Mouse (Mus musculus) embryonic fibroblast, embryonic 13.5 days (primary cell): ENCODE data around the gene Pde12. TPM values are rescaled to one million over a fixed set of nuclear protein-coding genes. Genes with fewer than 3 reads are reported as not detected.
"Not testable (repeated sequence)": the region's sequence is repeated elsewhere in the genome, so short reads cannot be mapped to it uniquely, and the experiment has no call there.

Experiments
- H3K27ac ChIP-seq: 2 replicates; pipeline ENCODE4 v1.5.1; 2012; ENCODE audit warnings: low read length, control low read depth, inconsistent platforms; ENCODE audit not compliant: insufficient read depth
- H3K4me1 ChIP-seq: 2 replicates; pipeline ENCODE4 v1.6.1; 2011; ENCODE audit warnings: low read length; ENCODE audit not compliant: control insufficient read depth, insufficient read depth
- H3K4me3 ChIP-seq: 2 replicates; pipeline ENCODE4 v1.5.1; 2011; ENCODE audit warnings: mild to moderate bottlenecking, control low read depth, low read length; ENCODE audit not compliant: insufficient read depth
- CTCF ChIP-seq: IDR thresholded peaks from 2 replicates; pipeline ENCODE4 v1.5.1; 2011; ENCODE audit warnings: mild to moderate bottlenecking, control low read depth, low read length, moderate library complexity, borderline replicate concordance; ENCODE audit not compliant: insufficient read depth
- POLR2A ChIP-seq: IDR thresholded peaks from 2 replicates; pipeline ENCODE4 v1.6.1; 2011; ENCODE audit warnings: low read depth, mild to moderate bottlenecking, control low read depth, low read length, moderate library complexity
- polyA plus RNA-seq: library from polyadenylated mRNA; stranded (reverse); fragments of >200 nt; gene quantifications from 2 replicates; pipeline ENCODE4 v1.2.4, GENCODE M21; 2011; ENCODE audit warnings: low read depth; ENCODE audit not compliant: missing spikeins, insufficient read length

Gene Pde12
- 7.2 and 7.3 TPM in 2 replicates for polyA plus RNA-seq

DNA sequence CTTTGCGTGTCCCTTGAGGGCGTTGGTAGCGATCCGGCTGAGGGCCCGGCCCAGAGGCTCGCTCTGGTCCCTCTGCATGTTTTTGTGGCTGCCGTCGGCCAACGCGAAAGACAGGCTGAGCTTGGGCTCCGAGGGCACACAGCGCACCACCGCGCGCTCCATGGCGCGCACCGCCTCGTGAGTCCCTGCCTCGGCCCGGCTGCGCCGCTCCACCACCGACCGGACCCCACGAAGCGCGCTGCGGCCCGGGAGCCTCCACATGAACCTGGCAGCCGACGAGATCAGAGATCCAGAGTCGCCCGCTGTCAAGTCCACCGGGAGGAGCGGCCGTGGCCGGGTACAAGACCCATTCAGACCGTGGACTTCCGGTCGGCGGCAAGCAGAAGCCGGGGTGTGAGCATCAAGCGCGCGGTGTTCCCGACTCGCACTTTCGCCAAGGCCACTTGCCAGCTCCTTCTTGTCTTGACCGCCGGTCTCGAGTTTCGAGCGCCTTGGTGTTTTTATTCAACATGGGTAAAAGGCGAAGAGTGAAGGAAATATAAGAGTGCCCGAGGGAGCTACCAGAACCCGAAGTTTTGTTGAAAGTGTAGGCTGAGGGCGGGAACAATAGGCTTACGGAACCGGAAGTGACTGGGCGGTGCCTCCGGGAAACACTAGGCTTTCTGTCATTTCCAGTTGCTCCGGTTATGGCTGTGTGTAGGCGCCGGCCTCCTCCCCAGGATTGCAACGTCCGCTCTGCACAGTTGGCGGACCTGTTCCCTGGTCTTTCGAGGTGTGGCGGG is at the start of gene Pde12:
Gene Pde12, minus strand, starts transcription at position 592 of the 782 bp plus-strand sequence.
- H3K27ac ChIP-seq, result peak within 1 kb of the TSS; percentile 82
- H3K4me3 ChIP-seq, result peak within 1 kb of the TSS; percentile 85
- peak; percentile 86 for TF ChIP-seq POLR2A
- no peak for TF ChIP-seq CTCF
- no peaks in the 10 kb centered on the region; the same call in 1 of the 2 replicates for H3K4me1 ChIP-seq

DNA sequence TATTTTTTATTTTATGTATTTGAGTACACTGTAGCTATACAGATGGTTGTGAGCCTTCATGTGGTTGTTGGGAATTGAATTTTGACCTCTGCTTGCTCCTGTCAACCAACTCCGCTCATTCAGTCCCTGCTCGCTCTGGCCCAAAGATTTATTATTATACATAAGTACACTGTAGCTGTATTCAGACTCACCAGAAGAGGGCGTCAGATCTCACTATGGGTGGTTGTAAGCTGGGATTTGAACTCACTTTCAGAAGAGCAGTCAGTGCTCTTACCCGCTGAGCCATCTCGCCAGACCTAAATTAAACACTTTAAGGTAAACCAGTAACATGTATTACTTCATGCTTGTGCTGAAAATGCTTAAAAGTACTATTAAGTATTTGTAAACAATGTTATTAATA is 35.6 kb upstream of the Pde12 start:
- H3K4me3 ChIP-seq, H3K4me1 ChIP-seq, H3K27ac ChIP-seq: not testable (repeated sequence)

DNA sequence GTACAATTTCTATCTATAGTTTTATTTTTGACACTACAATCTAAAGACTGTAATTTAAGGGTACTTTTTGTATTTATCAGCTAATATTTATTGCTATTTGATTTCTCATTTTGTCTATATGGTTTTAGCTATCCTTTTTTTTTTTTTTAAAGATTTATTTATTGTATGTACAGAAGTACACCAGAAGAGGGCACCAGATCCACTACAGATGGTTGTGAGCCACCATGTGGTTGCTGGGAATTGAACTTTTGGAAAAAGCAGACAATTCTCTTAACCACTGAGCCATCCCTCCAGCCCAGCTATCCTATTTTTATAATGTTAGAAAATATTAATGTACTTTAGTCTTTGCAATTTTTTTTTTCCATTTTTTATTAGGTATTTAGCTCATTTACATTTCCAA is 28.2 kb upstream of the Pde12 start:
- Histone ChIP-seq H3K27ac (no peak overlapping the region), H3K4me1 (no peaks in the 10 kb centered on the region), H3K4me3 (no peak overlapping the region)
- no peak for TF ChIP-seq POLR2A
- no peak for TF ChIP-seq CTCF

DNA sequence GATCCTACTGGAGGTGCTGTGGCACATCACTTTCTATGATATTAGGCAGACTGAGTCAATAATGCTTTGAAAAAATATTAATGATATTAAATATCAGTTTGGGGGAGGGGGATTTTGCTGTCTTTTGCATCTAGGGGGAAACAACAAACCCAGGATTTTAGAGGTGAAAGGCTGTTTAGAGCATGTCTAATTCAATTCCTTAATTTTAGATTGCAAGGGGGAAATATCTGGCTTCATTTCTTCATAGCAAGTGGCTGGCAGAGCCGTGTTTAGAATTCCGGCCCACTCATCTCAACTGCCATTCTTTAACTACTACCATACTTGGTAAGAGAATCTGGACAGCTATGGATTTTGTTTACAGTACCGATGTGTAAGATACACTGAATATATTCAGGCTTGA is 23.3 kb upstream of the Pde12 start, which contains the start of gene Dnah12:
Gene Dnah12, plus strand, starts transcription at position 301 of the 400 bp plus-strand sequence.
- no peaks in the 10 kb centered on the region for H3K4me1 ChIP-seq
- TF ChIP-seq CTCF (no peak), POLR2A (no peak)
- H3K4me3 ChIP-seq, result no peak within 1 kb of the TSS
- H3K27ac ChIP-seq, result no peak within 1 kb of the TSS

DNA sequence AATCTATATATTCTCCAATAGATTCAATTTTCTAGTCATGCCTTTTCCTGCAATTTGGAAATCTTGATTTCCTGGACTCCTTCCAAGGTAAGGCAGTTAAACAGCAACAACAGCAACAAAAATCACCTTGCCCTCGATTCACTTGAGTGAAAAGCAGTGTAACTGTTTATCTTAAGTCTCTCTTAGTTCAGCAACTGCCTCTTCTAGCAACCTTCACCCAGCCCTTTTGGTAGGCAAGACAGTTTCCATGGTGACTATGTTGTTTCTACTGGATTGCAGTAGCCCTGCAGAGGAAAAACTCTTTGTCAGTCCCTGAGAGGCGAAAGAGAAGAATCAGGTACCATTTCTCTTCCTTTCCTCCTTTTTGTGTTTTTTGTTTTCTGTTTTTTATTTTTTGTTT is 21.7 kb upstream of the Pde12 start:
- Histone ChIP-seq H3K4me1 (no peaks in the 10 kb centered on the region), H3K27ac (no peak overlapping the region), H3K4me3 (no peak overlapping the region)
- TF ChIP-seq CTCF (no peak), POLR2A (no peak)

DNA sequence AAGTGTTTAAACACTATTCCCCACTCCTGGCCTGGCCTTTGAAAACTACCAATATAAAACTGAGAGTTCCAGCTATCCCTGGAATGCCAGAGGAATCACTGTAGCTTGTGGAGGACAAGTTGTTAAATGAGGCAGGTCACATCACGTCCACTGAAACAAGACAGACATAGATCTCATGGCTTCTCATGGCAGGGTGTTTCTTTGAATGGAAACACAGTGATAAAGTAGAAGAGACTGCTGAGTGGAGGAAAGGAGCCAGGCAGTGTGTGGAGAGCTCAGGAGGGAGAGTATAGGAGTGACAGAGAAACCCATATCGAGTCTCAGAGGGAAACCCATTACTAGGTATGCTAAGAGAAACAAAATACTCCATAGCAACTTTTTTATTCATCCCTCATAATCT is 21.0 kb upstream of the Pde12 start:
- TF ChIP-seq CTCF, result no peak
- TF ChIP-seq POLR2A, result no peak
- Histone ChIP-seq H3K4me3 (no peak overlapping the region), H3K4me1 (no peaks in the 10 kb centered on the region), H3K27ac (no peak overlapping the region)

DNA sequence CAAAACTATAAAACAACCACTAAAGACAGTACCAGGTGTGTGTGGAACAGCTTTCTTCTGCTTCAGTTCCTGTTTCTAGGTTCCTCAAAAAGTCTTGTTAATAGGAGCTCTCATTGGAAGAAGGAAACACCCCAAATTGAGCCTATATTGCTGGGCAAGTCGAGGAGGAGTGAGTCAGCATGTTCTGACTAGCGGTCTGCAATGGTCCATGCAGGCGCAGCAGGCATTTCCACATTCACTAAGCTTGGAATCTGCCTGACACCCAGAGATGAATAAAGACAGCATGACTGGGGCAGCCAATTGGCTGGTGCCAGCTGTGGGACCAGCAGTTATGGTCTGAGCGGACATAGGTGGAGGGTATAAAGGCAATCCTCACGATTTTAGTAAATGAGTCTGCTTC is 6.1 kb upstream of the Pde12 start:
- Histone ChIP-seq H3K4me1 (no peaks in the 10 kb centered on the region), H3K4me3 (no peak overlapping the region), H3K27ac (no peak overlapping the region)
- TF ChIP-seq CTCF (no peak), POLR2A (no peak)

DNA sequence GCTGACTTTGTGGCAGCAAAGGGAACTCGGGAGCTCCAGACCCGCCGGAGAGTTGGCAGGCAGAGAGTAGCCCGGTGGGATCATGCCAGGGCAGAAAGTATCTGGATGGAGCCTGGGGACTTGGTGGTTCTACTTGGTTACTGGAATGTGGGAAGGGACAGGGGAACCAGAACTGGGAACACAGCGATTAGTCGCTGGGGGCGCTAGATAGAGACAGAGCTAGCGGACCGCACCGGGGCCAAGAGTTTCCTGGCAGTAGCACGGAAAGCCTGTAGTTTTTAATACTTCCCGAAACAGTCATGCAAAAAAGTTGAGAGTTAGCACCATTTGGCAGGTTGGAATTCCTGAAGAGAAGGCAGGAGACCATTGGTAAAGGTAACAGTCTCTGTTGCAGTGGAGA is 5.7 kb upstream of the Pde12 start:
- Histone ChIP-seq H3K4me1 (no peaks in the 10 kb centered on the region), H3K27ac (no peak overlapping the region), H3K4me3 (no peak overlapping the region)
- TF ChIP-seq POLR2A (no peak), CTCF (no peak)

DNA sequence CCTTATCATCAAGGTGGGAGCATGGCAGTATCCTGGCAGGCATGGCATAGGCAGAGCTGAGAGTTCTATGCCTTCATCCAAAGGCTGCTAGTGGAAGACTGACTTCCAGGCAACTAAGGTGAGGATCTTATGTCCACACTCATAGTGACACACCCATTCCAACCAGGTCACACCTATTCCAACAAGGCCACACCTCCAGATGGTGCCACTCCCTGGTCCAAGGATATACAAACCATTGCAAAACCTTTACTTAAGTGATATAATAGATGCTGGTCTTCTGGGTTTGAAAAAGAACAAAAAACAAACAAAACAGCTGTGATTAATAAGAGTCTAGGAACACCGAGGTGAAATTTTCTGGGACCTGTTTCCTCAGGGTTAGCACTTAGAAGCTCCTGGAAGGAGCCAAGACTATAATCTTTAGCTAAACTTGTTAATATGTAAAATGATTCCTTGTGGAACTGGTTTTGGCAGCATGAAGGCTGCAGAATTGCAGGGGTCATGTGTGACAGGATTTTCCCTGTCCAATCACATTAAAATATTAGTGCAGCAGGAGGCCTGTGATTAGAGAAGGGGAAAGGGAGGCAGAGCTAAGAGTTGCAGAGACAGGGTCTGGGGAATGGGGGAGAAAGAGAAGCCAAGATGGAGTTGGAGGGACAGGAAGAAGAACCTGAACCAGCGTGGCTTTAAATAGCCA is 4.9 kb upstream of the Pde12 start:
- H3K4me3 ChIP-seq, H3K27ac ChIP-seq, H3K4me1 ChIP-seq: not testable (repeated sequence)

DNA sequence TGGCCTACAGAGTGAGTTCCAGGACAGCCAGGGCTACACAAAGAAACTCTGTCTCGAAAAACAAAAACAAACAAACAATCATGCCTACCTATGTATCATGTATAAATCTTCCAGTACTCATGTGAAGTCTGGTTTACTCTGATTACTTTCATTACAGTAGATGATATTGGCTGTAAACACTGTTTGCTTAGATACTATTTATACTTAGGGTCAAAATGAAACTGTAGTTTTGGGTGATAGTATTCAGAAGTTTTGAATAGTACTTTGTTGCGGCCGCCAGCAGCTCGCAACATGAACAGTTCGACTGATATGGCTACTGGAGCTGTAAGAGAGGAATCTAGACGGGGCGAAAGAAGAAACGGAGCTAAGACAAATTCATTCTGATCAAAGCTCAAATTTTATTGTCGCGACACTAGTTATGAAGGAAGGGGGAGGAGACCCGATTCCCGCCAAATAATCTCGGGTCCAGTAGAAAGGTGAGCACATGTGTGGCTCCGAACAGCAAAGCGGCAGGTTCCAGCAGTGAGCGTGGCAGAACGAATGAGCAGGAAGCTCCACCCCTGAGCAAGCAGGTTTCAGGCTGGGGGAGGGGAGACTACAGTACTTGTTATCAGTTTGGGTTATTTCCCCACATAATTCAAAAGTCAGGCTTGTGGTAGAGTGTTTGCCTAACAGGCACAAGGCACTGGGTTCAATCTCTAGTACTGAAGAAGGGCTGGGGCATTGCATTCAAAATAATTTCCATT is 2.4 kb upstream of the Pde12 start:
- not testable (repeated sequence) for H3K4me3 ChIP-seq, H3K27ac ChIP-seq, H3K4me1 ChIP-seq
